Mouse (Mus musculus) CH12F3 (cell line): Measurements from ENCODE around the gene Mlc1.

Experiments used
- in situ Hi-C: fragments of 300-500 bp; cut with MboI; formaldehyde crosslinking; loops from 2 replicates; pipeline ENCODE4 v1.14.3; 2020; ENCODE audit warnings: low sequenced_read_pairs

Mlc1 gene

GRCm38 (mm10) chr15:88978281-88979137 lies at the start of gene Mlc1:
Gene Mlc1 (minus strand): TSS chr15:88979007.
- in situ Hi-C loops: no loop called here

GRCm38 (mm10) chr15:89020492-89020891 lies 41.7 kb upstream of the Mlc1 start:
- in situ Hi-C loops: no loop called here

- in situ Hi-C loops: no loop called here
These were observed 41.3 kb upstream of the Mlc1 start for GRCm38 (mm10) chr15:89020085-89020484.

GRCm38 (mm10) chr15:89016722-89017121 lies 37.9 kb upstream of the Mlc1 start:
- in situ Hi-C loops: no loop called here

GRCm38 (mm10) chr15:89007781-89008180 lies 29.0 kb upstream of the Mlc1 start:
- in situ Hi-C loops: no loop called here

GRCm38 (mm10) chr15:89007002-89007401 lies 28.2 kb upstream of the Mlc1 start:
- in situ Hi-C loops: no loop called here

GRCm38 (mm10) chr15:89001245-89001644 lies 22.4 kb upstream of the Mlc1 start:
- in situ Hi-C loops: no loop called here

- in situ Hi-C loops: no loop called here
These were observed 21.6 kb upstream of the Mlc1 start for GRCm38 (mm10) chr15:89000367-89000766.

- in situ Hi-C loops: no loop called here
These were observed 20.3 kb upstream of the Mlc1 start for GRCm38 (mm10) chr15:88999124-88999523.

- in situ Hi-C loops: no loop called here
These were observed 19.8 kb upstream of the Mlc1 start for GRCm38 (mm10) chr15:88998636-88999035.

- in situ Hi-C loops: no loop called here
These were observed 10.4 kb upstream of the Mlc1 start for GRCm38 (mm10) chr15:88989236-88989635.

GRCm38 (mm10) chr15:88982534-88983079 lies 3.8 kb upstream of the Mlc1 start, which contains the start of gene Mov10l1:
Gene Mov10l1 (plus strand): TSS chr15:88982909.
- in situ Hi-C loops: no loop called here

- in situ Hi-C loops: no loop called here
These were observed 285 bp upstream of the Mlc1 start for GRCm38 (mm10) chr15:88979138-88979446.

- in situ Hi-C loops: no loop called here
These were observed 6.5 kb downstream of the Mlc1 start for GRCm38 (mm10) chr15:88972300-88972699.

- in situ Hi-C loops: no loop called here
These were observed 14.7 kb downstream of the Mlc1 start for GRCm38 (mm10) chr15:88964070-88964578.

GRCm38 (mm10) chr15:88957522-88957921 lies 21.3 kb downstream of the Mlc1 start:
- in situ Hi-C loops: no loop called here

- in situ Hi-C loops: no loop called here
These were observed 23.5 kb downstream of the Mlc1 start for GRCm38 (mm10) chr15:88955342-88955741.

- in situ Hi-C loops: no loop called here
These were observed 24.3 kb downstream of the Mlc1 start, which contains the start of gene Ttll8 for GRCm38 (mm10) chr15:88954368-88955072. Gene Ttll8 (minus strand): TSS chr15:88954418.

- in situ Hi-C loops: no loop called here
These were observed 27.6 kb downstream of the Mlc1 start for GRCm38 (mm10) chr15:88951246-88951645.

- in situ Hi-C loops: no loop called here
These were observed 32.0 kb downstream of the Mlc1 start for GRCm38 (mm10) chr15:88946851-88947250.

GRCm38 (mm10) chr15:88943896-88944551 lies 34.8 kb downstream of the Mlc1 start:
- in situ Hi-C loops: no loop called here
